Mouse (Mus musculus): Measurements from ENCODE around the gene Vmp1. TPM values are rescaled to one million over a fixed set of nuclear protein-coding genes. Genes with fewer than 3 reads are reported as not detected.

The Vmp1 gene
- polyA plus RNA-seq, 1 experiment: 101 TPM

- Histone ChIP-seq H3K4me1 (ENCODE audit: control insufficient read depth, insufficient read depth, low read length) (no peaks in the 10 kb centered on the region), H3K36me3 (ENCODE audit: control insufficient read depth, insufficient read depth, low read length, poor library complexity, severe bottlenecking) (peaks cover 8% of the 10 kb centered on the region), H3K9me3 (replicated peaks; ENCODE audit: control insufficient read depth, insufficient read depth, low read length, poor library complexity, severe bottlenecking) (no peaks in the 10 kb centered on the region), H3K4me3 (ENCODE audit: low read depth, low read length) (no peak overlapping the region), H3K27ac (ENCODE audit: insufficient read depth, low read length) (no peak overlapping the region), H3K27me3 (ENCODE audit: control insufficient read depth, insufficient read depth, low read length, poor library complexity, severe bottlenecking) (no peaks in the 10 kb centered on the region), H3K9ac (ENCODE audit: low read depth, poor library complexity, severe bottlenecking) (no peak overlapping the region)
- no peak for TF ChIP-seq POLR2A (IDR thresholded peaks at IDR 0.05; ENCODE audit: insufficient read depth, low read length)
- no peak for TF ChIP-seq CTCF (IDR thresholded peaks at IDR 0.05; ENCODE audit: low read depth, low read length)
- no peak for TF ChIP-seq EP300 (IDR thresholded peaks at IDR 0.05; ENCODE audit: insufficient read depth, low read depth, low read length)
Measured at GRCm38 (mm10) chr11:86656849-86657567, 26.6 kb downstream of the Vmp1 start.

- Histone ChIP-seq H3K27me3 (ENCODE audit: control insufficient read depth, insufficient read depth, low read length, poor library complexity, severe bottlenecking) (no peaks in the 10 kb centered on the region), H3K4me1 (ENCODE audit: control insufficient read depth, insufficient read depth, low read length) (no peaks in the 10 kb centered on the region), H3K27ac (ENCODE audit: insufficient read depth, low read length) (no peak overlapping the region), H3K36me3 (ENCODE audit: control insufficient read depth, insufficient read depth, low read length, poor library complexity, severe bottlenecking) (peaks cover 7% of the 10 kb centered on the region), H3K9me3 (replicated peaks; ENCODE audit: control insufficient read depth, insufficient read depth, low read length, poor library complexity, severe bottlenecking) (no peaks in the 10 kb centered on the region), H3K9ac (ENCODE audit: low read depth, poor library complexity, severe bottlenecking) (no peak overlapping the region), H3K4me3 (ENCODE audit: low read depth, low read length) (no peak overlapping the region)
- TF ChIP-seq POLR2A (IDR thresholded peaks at IDR 0.05; ENCODE audit: insufficient read depth, low read length) (no peak), CTCF (IDR thresholded peaks at IDR 0.05; ENCODE audit: low read depth, low read length) (no peak), EP300 (IDR thresholded peaks at IDR 0.05; ENCODE audit: insufficient read depth, low read depth, low read length) (no peak)
Measured at GRCm38 (mm10) chr11:86655671-86656070, 28.0 kb downstream of the Vmp1 start.

GRCm38 (mm10) chr11:86654096-86654495, 29.5 kb downstream of the Vmp1 start:
- TF ChIP-seq CTCF (IDR thresholded peaks at IDR 0.05; ENCODE audit: low read depth, low read length): no peak
- no peak for TF ChIP-seq POLR2A (IDR thresholded peaks at IDR 0.05; ENCODE audit: insufficient read depth, low read length)
- no peak for TF ChIP-seq EP300 (IDR thresholded peaks at IDR 0.05; ENCODE audit: insufficient read depth, low read depth, low read length)

GRCm38 (mm10) chr11:86653446-86653845, 30.2 kb downstream of the Vmp1 start:
- no peaks in the 10 kb centered on the region for H3K36me3 ChIP-seq (ENCODE audit: control insufficient read depth, insufficient read depth, low read length, poor library complexity, severe bottlenecking)
- H3K9ac ChIP-seq (ENCODE audit: low read depth, poor library complexity, severe bottlenecking): no peak overlapping the region
- no peaks in the 10 kb centered on the region for H3K27me3 ChIP-seq (ENCODE audit: control insufficient read depth, insufficient read depth, low read length, poor library complexity, severe bottlenecking)
- TF ChIP-seq POLR2A (IDR thresholded peaks at IDR 0.05; ENCODE audit: insufficient read depth, low read length) (no peak), CTCF (IDR thresholded peaks at IDR 0.05; ENCODE audit: low read depth, low read length) (peak; percentile 26), EP300 (IDR thresholded peaks at IDR 0.05; ENCODE audit: insufficient read depth, low read depth, low read length) (no peak)
- no peaks in the 10 kb centered on the region for H3K9me3 ChIP-seq (replicated peaks; ENCODE audit: control insufficient read depth, insufficient read depth, low read length, poor library complexity, severe bottlenecking)
- H3K4me1 ChIP-seq (ENCODE audit: control insufficient read depth, insufficient read depth, low read length): no peaks in the 10 kb centered on the region
- H3K27ac ChIP-seq (ENCODE audit: insufficient read depth, low read length): no peak overlapping the region
- no peak overlapping the region for H3K4me3 ChIP-seq (ENCODE audit: low read depth, low read length)

More at GRCm38 (mm10) chr11:86654096-86654495, 29.5 kb downstream of the Vmp1 start:
- Histone ChIP-seq H3K9me3 (replicated peaks; ENCODE audit: control insufficient read depth, insufficient read depth, low read length, poor library complexity, severe bottlenecking) (no peaks in the 10 kb centered on the region), H3K27ac (ENCODE audit: insufficient read depth, low read length) (no peak overlapping the region), H3K9ac (ENCODE audit: low read depth, poor library complexity, severe bottlenecking) (no peak overlapping the region), H3K36me3 (ENCODE audit: control insufficient read depth, insufficient read depth, low read length, poor library complexity, severe bottlenecking) (peaks cover 3% of the 10 kb centered on the region; the same call in 1 of the 2 replicates), H3K27me3 (ENCODE audit: control insufficient read depth, insufficient read depth, low read length, poor library complexity, severe bottlenecking) (no peaks in the 10 kb centered on the region), H3K4me3 (ENCODE audit: low read depth, low read length) (no peak overlapping the region), H3K4me1 (ENCODE audit: control insufficient read depth, insufficient read depth, low read length) (no peaks in the 10 kb centered on the region)

GRCm38 (mm10) chr11:86652578-86652979, 31.1 kb downstream of the Vmp1 start:
- Histone ChIP-seq H3K4me3 (ENCODE audit: low read depth, low read length) (no peak overlapping the region), H3K36me3 (ENCODE audit: control insufficient read depth, insufficient read depth, low read length, poor library complexity, severe bottlenecking) (no peaks in the 10 kb centered on the region), H3K9me3 (replicated peaks; ENCODE audit: control insufficient read depth, insufficient read depth, low read length, poor library complexity, severe bottlenecking) (no peaks in the 10 kb centered on the region), H3K9ac (ENCODE audit: low read depth, poor library complexity, severe bottlenecking) (no peak overlapping the region), H3K4me1 (ENCODE audit: control insufficient read depth, insufficient read depth, low read length) (no peaks in the 10 kb centered on the region), H3K27me3 (ENCODE audit: control insufficient read depth, insufficient read depth, low read length, poor library complexity, severe bottlenecking) (no peaks in the 10 kb centered on the region), H3K27ac (ENCODE audit: insufficient read depth, low read length) (no peak overlapping the region)
- TF ChIP-seq EP300 (IDR thresholded peaks at IDR 0.05; ENCODE audit: insufficient read depth, low read depth, low read length) (no peak), CTCF (IDR thresholded peaks at IDR 0.05; ENCODE audit: low read depth, low read length) (no peak), POLR2A (IDR thresholded peaks at IDR 0.05; ENCODE audit: insufficient read depth, low read length) (no peak)

GRCm38 (mm10) chr11:86650676-86651075, 33.0 kb downstream of the Vmp1 start:
- Histone ChIP-seq H3K9me3 (replicated peaks; ENCODE audit: control insufficient read depth, insufficient read depth, low read length, poor library complexity, severe bottlenecking) (no peaks in the 10 kb centered on the region), H3K27me3 (ENCODE audit: control insufficient read depth, insufficient read depth, low read length, poor library complexity, severe bottlenecking) (no peaks in the 10 kb centered on the region), H3K4me1 (ENCODE audit: control insufficient read depth, insufficient read depth, low read length) (no peaks in the 10 kb centered on the region), H3K9ac (ENCODE audit: low read depth, poor library complexity, severe bottlenecking) (no peak overlapping the region), H3K36me3 (ENCODE audit: control insufficient read depth, insufficient read depth, low read length, poor library complexity, severe bottlenecking) (no peaks in the 10 kb centered on the region), H3K4me3 (ENCODE audit: low read depth, low read length) (no peak overlapping the region), H3K27ac (ENCODE audit: insufficient read depth, low read length) (peak overlapping the region; percentile 31)
- TF ChIP-seq POLR2A (IDR thresholded peaks at IDR 0.05; ENCODE audit: insufficient read depth, low read length) (no peak), EP300 (IDR thresholded peaks at IDR 0.05; ENCODE audit: insufficient read depth, low read depth, low read length) (no peak), CTCF (IDR thresholded peaks at IDR 0.05; ENCODE audit: low read depth, low read length) (no peak)

All from ES-Bruce4 (cell line).